Mouse (Mus musculus): Measurements from ENCODE around the gene Per1. TPM values are rescaled to one million over a fixed set of nuclear protein-coding genes. Genes with fewer than 3 reads are reported as not detected.

The Per1 gene
- polyA plus RNA-seq, 1 experiment: 25.0 TPM

DNA sequence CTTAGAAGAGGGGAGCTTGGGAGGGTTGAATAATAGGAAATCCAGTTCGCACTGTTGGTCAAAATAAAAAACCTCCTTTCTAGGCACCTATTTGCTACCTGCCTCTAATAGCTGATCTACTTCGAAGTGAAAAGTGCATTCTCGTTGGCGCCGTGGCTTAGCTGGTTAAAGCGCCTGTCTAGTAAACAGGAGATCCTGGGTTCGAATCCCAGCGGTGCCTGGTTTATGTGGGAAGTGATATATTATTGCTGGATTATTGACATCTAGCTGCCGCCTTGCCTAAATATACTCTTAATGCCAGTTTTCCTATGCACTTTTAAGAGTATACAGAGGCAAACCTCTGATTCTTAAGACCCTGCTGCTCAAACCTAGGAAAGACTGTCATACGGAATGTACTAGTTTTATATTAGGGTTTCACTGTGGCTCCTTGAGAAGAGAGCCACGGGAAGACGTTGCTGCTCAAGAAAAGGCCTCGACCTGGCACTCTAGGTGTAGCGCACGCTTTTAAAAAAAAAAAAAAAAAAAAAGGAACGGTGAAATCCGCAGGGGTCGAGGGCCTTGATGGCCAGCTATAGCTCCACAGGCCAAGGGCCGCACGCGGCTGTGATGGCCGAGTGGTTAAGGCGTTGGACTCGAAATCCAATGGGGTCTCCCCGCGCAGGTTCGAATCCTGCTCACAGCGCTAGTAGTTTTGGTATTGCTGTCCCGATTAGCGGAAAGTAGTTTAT, 15.5 kb downstream of the Per1 start:
- H3K9ac ChIP-seq (ENCODE audit: low read depth, poor library complexity, severe bottlenecking): peak overlapping the region; percentile 39
- peaks cover 4% of the 10 kb centered on the region for H3K4me1 ChIP-seq (ENCODE audit: control insufficient read depth, insufficient read depth, low read length)
- no peaks in the 10 kb centered on the region for H3K27me3 ChIP-seq (ENCODE audit: control insufficient read depth, insufficient read depth, low read length, poor library complexity, severe bottlenecking)
- TF ChIP-seq EP300 (IDR thresholded peaks at IDR 0.05; ENCODE audit: insufficient read depth, low read depth, low read length): 0 out of 2 replicates have a peak, but pooled peaks have one; percentile 20
- TF ChIP-seq CTCF (IDR thresholded peaks at IDR 0.05; ENCODE audit: low read depth, low read length): no peak
- H3K27ac ChIP-seq (ENCODE audit: insufficient read depth, low read length): no peak overlapping the region
- H3K4me3 ChIP-seq (ENCODE audit: low read depth, low read length): peak overlapping the region; percentile 84
- H3K36me3 ChIP-seq (ENCODE audit: control insufficient read depth, insufficient read depth, low read length, poor library complexity, severe bottlenecking): no peaks in the 10 kb centered on the region; the same call in 1 of the 2 replicates
- no peaks in the 10 kb centered on the region for H3K9me3 ChIP-seq (replicated peaks; ENCODE audit: control insufficient read depth, insufficient read depth, low read length, poor library complexity, severe bottlenecking)

DNA sequence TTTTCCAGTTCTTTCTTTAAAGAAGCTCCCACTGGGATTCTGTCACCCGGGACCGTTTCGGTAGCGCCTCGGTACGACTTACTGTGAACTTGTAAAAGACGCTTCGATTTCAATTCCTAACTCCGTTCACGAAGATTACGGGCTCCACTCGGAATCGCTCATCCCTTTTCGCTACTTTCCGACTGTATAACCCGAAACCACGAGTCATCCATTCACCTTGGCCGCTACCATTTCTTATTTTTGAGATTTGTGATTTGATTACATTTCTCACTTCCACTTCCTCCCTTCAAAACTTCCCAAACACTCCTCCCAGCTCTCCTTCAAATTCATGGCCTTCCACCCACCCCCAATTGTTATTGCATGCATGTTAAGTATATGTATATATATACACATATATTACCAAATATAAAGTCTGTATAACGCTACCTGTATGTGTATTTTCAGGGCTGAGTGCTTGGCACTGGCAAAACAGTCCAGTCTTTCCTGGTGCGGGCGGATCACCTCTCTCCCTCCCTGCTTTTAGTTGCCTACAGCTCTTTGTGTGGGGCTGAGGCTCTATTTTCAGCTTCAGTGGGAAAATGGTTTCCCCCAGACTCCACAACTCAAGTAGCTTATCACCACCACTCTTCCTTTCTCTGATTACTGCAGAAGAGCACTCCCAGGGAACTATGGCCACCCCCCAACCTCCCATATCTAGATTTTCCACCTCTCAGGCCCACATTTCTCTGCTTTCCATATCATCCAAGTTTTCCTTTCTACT, 16.2 kb downstream of the Per1 start:
- H3K4me3 ChIP-seq (ENCODE audit: low read depth, low read length): peak overlapping the region; percentile 84
- H3K9me3 ChIP-seq (replicated peaks; ENCODE audit: control insufficient read depth, insufficient read depth, low read length, poor library complexity, severe bottlenecking): no peaks in the 10 kb centered on the region
- H3K4me1 ChIP-seq (ENCODE audit: control insufficient read depth, insufficient read depth, low read length): peaks cover 4% of the 10 kb centered on the region
- no peak overlapping the region for H3K27ac ChIP-seq (ENCODE audit: insufficient read depth, low read length)
- peak overlapping the region; percentile 39; the same call in 1 of the 2 replicates for H3K9ac ChIP-seq (ENCODE audit: low read depth, poor library complexity, severe bottlenecking)
- H3K36me3 ChIP-seq (ENCODE audit: control insufficient read depth, insufficient read depth, low read length, poor library complexity, severe bottlenecking): no peaks in the 10 kb centered on the region
- H3K27me3 ChIP-seq (ENCODE audit: control insufficient read depth, insufficient read depth, low read length, poor library complexity, severe bottlenecking): no peaks in the 10 kb centered on the region
- TF ChIP-seq EP300 (IDR thresholded peaks at IDR 0.05; ENCODE audit: insufficient read depth, low read depth, low read length) (no peak), POLR2A (IDR thresholded peaks at IDR 0.05; ENCODE audit: insufficient read depth, low read length) (no peak), CTCF (IDR thresholded peaks at IDR 0.05; ENCODE audit: low read depth, low read length) (no peak)

DNA sequence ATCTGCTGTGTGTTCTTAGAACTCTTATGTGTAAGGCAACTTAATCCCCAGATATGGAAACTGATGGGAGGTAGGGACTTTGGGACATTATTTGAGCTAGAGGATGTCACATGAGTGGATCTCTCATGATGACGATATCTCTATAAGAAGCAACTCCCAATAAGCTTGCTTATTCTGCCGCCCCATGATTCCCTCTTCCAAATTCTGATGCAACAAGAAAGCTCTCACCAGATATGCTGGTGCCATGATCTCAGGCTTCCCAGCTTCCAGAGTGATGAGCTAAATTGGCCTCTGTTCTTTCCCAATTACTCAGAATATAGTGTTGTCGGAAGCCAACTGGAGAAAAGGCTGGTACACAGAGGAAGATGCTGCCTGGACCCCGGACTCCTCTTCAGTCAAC, 16.8 kb downstream of the Per1 start:
- Histone ChIP-seq H3K9me3 (replicated peaks; ENCODE audit: control insufficient read depth, insufficient read depth, low read length, poor library complexity, severe bottlenecking) (no peaks in the 10 kb centered on the region), H3K4me1 (ENCODE audit: control insufficient read depth, insufficient read depth, low read length) (peaks cover 4% of the 10 kb centered on the region), H3K4me3 (ENCODE audit: low read depth, low read length) (no peak overlapping the region), H3K27me3 (ENCODE audit: control insufficient read depth, insufficient read depth, low read length, poor library complexity, severe bottlenecking) (peaks cover 2% of the 10 kb centered on the region; the same call in 1 of the 2 replicates), H3K27ac (ENCODE audit: insufficient read depth, low read length) (no peak overlapping the region), H3K9ac (ENCODE audit: low read depth, poor library complexity, severe bottlenecking) (no peak overlapping the region), H3K36me3 (ENCODE audit: control insufficient read depth, insufficient read depth, low read length, poor library complexity, severe bottlenecking) (no peaks in the 10 kb centered on the region)
- TF ChIP-seq CTCF (IDR thresholded peaks at IDR 0.05; ENCODE audit: low read depth, low read length) (no peak), EP300 (IDR thresholded peaks at IDR 0.05; ENCODE audit: insufficient read depth, low read depth, low read length) (no peak), POLR2A (IDR thresholded peaks at IDR 0.05; ENCODE audit: insufficient read depth, low read length) (no peak)

GRCm38 (mm10) chr11:69114018-69114417, 19.0 kb downstream of the Per1 start:
- no peak for TF ChIP-seq CTCF (IDR thresholded peaks at IDR 0.05; ENCODE audit: low read depth, low read length)
- TF ChIP-seq EP300 (IDR thresholded peaks at IDR 0.05; ENCODE audit: insufficient read depth, low read depth, low read length): no peak
- TF ChIP-seq POLR2A (IDR thresholded peaks at IDR 0.05; ENCODE audit: insufficient read depth, low read length): no peak
- H3K27ac ChIP-seq (ENCODE audit: insufficient read depth, low read length): no peak overlapping the region
- peaks cover 4% of the 10 kb centered on the region for H3K4me1 ChIP-seq (ENCODE audit: control insufficient read depth, insufficient read depth, low read length)
- H3K9me3 ChIP-seq (replicated peaks; ENCODE audit: control insufficient read depth, insufficient read depth, low read length, poor library complexity, severe bottlenecking): no peaks in the 10 kb centered on the region
- H3K4me3 ChIP-seq (ENCODE audit: low read depth, low read length): no peak overlapping the region
- peaks cover 5% of the 10 kb centered on the region; the same call in 1 of the 2 replicates for H3K27me3 ChIP-seq (ENCODE audit: control insufficient read depth, insufficient read depth, low read length, poor library complexity, severe bottlenecking)
- H3K9ac ChIP-seq (ENCODE audit: low read depth, poor library complexity, severe bottlenecking): no peak overlapping the region
- H3K36me3 ChIP-seq (ENCODE audit: control insufficient read depth, insufficient read depth, low read length, poor library complexity, severe bottlenecking): no peaks in the 10 kb centered on the region

GRCm38 (mm10) chr11:69114621-69115020, 19.6 kb downstream of the Per1 start:
- Histone ChIP-seq H3K27ac (ENCODE audit: insufficient read depth, low read length) (no peak overlapping the region), H3K4me3 (ENCODE audit: low read depth, low read length) (no peak overlapping the region), H3K9ac (ENCODE audit: low read depth, poor library complexity, severe bottlenecking) (no peak overlapping the region), H3K9me3 (replicated peaks; ENCODE audit: control insufficient read depth, insufficient read depth, low read length, poor library complexity, severe bottlenecking) (no peaks in the 10 kb centered on the region), H3K4me1 (ENCODE audit: control insufficient read depth, insufficient read depth, low read length) (peaks cover under 1% of the 10 kb centered on the region), H3K27me3 (ENCODE audit: control insufficient read depth, insufficient read depth, low read length, poor library complexity, severe bottlenecking) (peaks cover 5% of the 10 kb centered on the region; the same call in 1 of the 2 replicates), H3K36me3 (ENCODE audit: control insufficient read depth, insufficient read depth, low read length, poor library complexity, severe bottlenecking) (no peaks in the 10 kb centered on the region)
- TF ChIP-seq POLR2A (IDR thresholded peaks at IDR 0.05; ENCODE audit: insufficient read depth, low read length) (no peak), EP300 (IDR thresholded peaks at IDR 0.05; ENCODE audit: insufficient read depth, low read depth, low read length) (no peak), CTCF (IDR thresholded peaks at IDR 0.05; ENCODE audit: low read depth, low read length) (no peak)

- H3K27ac ChIP-seq (ENCODE audit: insufficient read depth, low read length): no peak overlapping the region
- no peaks in the 10 kb centered on the region for H3K9me3 ChIP-seq (replicated peaks; ENCODE audit: control insufficient read depth, insufficient read depth, low read length, poor library complexity, severe bottlenecking)
- no peaks in the 10 kb centered on the region for H3K36me3 ChIP-seq (ENCODE audit: control insufficient read depth, insufficient read depth, low read length, poor library complexity, severe bottlenecking)
- H3K4me3 ChIP-seq (ENCODE audit: low read depth, low read length): no peak overlapping the region
- H3K4me1 ChIP-seq (ENCODE audit: control insufficient read depth, insufficient read depth, low read length): no peaks in the 10 kb centered on the region
- TF ChIP-seq CTCF (IDR thresholded peaks at IDR 0.05; ENCODE audit: low read depth, low read length) (no peak), EP300 (IDR thresholded peaks at IDR 0.05; ENCODE audit: insufficient read depth, low read depth, low read length) (no peak), POLR2A (IDR thresholded peaks at IDR 0.05; ENCODE audit: insufficient read depth, low read length) (no peak)
- H3K27me3 ChIP-seq (ENCODE audit: control insufficient read depth, insufficient read depth, low read length, poor library complexity, severe bottlenecking): peaks cover 22% of the 10 kb centered on the region
- no peak overlapping the region for H3K9ac ChIP-seq (ENCODE audit: low read depth, poor library complexity, severe bottlenecking)
These were observed 21.8 kb downstream of the Per1 start for GRCm38 (mm10) chr11:69116843-69117242.

All from ES-Bruce4 (cell line).